Mouse (Mus musculus) layer of hippocampus, adult 9-11 months (tissue): ENCODE measurements around the gene Wdr92.
A peak's percentile ranks its signal among the peaks of the same experiment; 100 is the strongest.

ENCODE experiments used
- DNase-seq: peaks from one replicate; pipeline ENCODE4 v3.0.0; 2022

The Wdr92 gene

GRCm38 (mm10) chr11:17181807-17182206, at the start of gene Wdr92:
Gene Wdr92, plus strand, starts transcription at chr11:17182107.
- DNase-seq: no peak

GRCm38 (mm10) chr11:17135638-17136037, 46.3 kb upstream of the Wdr92 start:
- no peak for DNase-seq

- peak; percentile 28 for DNase-seq
Observed at GRCm38 (mm10) chr11:17138306-17139033, 43.4 kb upstream of the Wdr92 start.

DNA sequence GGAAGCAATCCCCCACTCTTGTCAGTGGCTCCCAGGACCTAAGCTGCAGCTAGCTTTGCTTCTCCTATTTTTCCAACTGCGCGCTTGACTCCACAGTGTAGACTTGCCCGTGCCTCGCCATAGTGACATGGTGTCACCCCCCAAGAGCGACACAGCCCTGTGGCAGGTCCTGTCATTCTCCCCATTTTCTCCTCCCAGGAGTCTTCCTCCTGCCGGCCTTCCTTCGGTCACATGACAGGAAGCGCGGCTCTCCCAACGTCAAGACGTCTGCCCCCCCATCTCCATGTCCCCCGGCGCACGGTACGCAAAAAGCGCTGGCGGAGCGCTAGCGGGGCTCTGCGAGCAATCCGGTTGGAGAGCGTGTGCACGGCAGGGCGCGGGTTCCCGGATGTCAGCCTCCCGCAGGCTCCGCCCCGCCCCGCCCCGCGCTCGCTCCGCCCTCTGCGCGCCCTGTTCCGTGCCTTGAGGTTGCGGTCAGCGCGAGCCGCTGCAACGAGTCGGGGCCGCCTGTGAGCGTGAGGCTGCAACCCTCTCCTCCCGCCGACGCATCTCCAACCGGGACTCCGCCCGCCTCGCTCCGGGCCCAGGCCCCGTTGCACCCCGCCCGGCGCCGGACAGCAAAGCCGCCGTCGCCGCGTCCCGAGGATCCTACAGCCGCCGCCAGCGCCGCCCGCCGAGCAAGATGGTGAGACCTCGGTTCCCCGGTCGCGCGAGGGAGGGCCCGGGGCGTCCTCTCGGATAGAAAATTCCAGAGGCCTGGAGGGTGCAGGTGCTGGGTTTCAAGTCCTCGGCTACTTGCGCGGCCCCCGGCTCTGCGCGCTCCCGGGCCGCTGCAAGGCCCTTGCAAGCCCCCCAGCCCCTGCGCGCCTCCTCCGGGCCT, 22.8 kb upstream of the Wdr92 start, which contains the start of gene Ppp3r1:
Gene Ppp3r1, plus strand, starts transcription at position 406 of the 880 bp plus-strand sequence.
- DNase-seq: peak; percentile 97

DNA sequence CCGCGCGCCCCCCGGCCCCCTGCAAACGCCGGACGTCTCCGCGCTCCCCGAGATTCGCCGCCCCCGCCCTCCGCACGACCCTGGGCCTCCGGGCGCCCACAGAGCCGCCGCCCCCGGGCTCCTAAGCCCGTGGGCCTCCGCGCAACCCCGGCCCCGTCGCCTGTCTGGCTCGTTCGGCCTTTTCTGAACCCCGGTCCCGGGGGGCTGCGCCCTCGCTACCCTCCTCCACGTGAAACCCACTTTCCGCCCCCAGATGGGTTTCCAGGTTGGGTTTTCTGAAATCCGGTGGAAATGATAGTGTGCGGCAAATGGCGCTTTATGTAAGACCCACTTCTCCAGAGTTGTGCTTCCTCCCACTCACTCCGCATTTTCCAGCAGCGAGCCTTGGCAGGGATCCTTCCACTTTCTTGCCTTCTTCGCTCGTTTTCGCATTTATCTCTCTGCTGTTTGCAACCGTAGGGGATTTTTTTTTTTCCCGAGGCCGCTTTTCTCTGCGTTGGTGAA, 22.1 kb upstream of the Wdr92 start:
- DNase-seq: peak; percentile 62

DNA sequence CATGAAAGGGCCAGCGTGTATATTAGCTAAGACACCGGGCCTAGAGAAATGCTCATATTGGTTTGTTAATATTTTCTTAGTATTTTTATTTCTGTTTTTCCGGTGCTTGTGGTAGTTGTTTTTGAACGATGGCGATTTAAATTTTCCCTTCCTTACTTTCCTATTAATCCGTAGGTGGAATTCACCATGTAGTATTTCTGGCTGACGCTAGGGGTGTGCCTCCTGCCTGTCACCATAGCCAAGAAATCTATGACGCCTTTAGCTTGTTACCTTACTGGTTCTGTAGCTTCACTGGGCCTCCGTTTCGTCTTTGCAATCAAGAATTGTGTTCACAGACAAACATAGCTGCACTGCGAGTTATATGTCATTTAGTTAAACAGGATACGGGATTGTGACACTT, 21.7 kb upstream of the Wdr92 start:
- peak; percentile 67 for DNase-seq

DNA sequence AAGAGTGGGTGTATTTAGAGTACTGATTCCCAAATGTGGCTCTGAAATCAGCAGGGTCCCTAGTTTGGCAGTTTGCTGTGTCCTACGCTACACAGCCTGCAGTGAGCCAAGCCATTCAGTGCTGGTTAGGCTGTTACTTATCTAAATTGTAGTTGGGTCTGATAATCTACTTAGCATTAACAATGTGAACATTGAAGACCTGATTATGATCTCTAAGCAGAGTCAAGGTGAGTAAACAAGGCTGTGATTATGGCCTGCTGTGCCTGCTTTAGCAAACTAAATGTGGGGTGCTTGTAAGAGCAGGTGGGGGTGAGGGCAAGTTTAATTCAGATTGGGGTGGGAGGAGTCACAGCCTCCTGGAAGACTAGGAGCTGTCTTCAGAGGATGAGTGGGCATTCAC, 18.0 kb upstream of the Wdr92 start:
- DNase-seq: no peak

- DNase-seq: no peak
Observed at GRCm38 (mm10) chr11:17166627-17167026, 15.3 kb upstream of the Wdr92 start.

GRCm38 (mm10) chr11:17169262-17169661, 12.6 kb upstream of the Wdr92 start:
- DNase-seq: no peak

GRCm38 (mm10) chr11:17170938-17171729, 10.8 kb upstream of the Wdr92 start:
- DNase-seq: no peak

DNA sequence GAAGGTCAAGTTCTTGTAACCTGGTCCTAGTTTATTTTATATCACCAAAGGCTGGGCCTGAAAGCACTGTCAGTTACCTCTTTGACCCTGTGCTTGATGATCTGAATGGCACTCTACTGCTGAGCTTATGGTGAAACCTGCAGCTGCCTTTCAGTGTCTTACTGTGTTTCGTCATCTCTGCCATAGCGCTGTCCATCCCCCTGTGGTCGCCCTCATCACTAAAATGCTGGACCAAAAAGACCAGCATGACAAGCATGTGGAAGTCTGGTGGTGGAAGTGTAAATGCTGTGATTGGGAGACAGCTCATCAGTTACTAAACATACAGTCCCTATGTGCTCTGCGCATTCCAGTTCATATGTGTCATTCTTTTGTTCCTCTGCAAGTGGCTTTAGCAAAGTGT, 9.6 kb upstream of the Wdr92 start:
- no peak for DNase-seq

DNA sequence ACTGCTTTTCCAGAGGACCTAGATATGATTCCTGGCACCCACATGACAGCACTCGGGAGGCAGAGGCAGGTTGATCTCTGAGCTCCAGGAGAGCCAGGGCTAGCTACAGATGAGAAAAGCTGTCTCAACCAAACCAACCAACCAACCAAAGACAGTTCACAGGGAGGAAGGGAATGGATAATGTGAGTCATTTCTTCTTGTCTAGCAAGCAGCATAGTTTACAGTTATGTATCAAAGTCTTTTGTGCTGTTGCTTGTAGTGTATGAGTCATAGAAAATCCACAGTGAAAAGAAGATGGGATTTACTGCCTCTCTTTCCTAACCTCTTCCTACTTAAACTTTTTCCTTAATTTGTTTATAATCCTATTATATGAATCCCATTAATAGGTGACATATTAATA, 5.3 kb upstream of the Wdr92 start:
- DNase-seq: no peak

DNA sequence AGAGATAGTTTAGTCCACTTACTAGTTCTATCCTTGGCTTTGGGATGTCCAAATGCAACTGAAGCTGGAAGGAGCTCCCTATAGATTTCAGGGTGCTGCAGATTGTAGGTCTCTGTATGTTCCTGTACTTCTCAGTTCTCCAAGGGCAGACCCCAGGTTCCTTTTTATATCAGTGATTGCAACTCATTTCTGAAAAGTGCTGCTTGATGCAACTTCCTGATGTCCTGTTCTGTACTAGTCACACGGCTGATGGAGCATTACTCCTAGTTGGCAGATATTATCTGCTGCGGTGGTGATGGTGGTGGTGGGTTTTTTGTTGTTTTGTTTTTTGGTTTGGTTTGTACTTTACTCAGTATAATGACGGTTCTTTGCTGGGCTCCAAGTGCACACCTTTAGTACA, 1.2 kb upstream of the Wdr92 start:
- no peak for DNase-seq

GRCm38 (mm10) chr11:17183165-17183564, 1.3 kb downstream of the Wdr92 start:
- DNase-seq: no peak

DNA sequence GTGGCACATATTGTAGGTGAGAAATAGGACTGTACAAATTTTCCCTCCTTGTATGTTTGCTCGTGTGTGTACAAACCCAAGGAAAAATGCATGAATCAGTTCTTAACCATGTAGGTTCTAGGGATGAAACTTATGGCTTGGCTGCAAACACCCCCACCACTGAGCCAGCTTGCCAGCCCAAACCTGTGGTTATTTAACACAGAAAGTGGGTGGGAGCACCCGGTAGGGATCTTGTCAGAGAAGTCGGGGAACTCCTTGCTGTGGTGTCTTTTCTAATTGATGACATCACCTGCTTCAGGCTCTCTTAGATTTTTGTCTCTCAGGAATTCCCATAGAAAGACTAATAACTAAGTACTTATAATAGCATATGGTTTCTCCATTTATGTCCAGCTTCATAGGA, 5.7 kb downstream of the Wdr92 start:
- DNase-seq: no peak

DNA sequence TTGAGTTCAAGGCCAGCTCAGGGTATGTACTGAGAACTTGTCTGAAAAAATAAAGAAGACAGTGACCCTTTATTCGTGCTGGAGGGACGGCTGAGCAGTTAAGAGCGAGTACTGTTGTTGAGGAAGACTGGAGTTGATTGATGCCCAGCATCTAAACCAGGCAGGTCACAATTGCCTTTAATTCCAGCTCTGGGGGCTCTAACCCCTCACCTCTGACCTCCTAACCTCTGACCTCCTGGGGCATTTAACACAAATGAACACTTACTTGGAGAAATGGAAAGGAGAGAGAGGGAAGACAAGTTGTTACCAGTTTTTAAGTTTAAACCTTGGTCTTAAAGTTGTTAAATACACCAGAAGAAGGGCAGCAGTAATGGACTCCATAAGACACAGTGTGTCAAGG, 6.9 kb downstream of the Wdr92 start:
- DNase-seq: no peak

DNA sequence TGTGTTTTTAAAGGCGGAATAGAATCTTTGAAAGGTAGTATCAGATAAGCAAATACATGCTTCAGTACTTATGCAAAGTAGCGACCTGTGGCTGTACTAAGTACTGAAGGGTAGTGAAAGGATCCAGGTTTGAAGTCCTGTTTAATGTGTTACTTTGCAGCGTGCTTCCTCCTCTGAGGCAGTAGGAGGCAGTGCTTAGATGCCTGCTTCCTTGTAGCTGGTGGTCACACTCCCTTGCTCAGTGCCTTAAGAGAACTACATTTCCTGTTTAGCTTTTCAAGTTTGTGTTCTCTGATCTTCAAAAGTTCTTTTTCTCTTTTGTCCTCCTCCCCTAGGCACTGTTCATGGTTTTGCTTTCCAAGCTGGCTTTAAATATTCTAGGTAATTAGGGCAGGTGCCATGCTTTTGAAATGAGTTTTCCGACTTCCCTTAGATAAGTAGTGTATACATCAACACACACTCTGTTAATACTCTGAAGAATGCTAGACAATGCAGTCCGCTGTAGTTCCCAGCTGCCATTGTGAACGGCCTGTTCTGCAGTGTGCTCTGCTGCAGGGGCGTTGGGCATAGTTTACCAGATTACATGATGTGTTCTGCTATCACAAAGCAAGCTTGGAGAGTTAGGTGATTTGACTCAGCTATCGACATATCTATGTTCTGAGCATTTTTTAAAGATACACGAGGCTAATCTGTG, 10.4 kb downstream of the Wdr92 start:
- DNase-seq: peak; percentile 27

DNA sequence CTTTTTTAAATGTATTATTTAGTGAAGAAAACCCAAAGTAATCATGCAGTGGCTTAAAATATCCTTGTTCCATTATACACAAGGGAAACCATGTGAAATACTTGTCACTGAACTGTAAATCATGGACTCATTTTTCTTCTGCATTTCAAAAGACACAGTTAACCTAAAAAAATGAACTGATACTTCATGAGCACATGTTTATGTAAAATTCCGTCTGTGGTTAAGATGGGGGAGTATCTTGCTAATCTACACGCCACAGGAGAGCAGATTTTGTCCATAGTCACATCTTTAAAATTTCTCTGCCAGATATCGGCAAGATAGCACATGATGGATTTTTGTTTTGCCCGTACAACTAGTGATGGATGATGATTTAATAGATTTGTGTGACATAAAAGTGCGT, 17.3 kb downstream of the Wdr92 start:
- no peak for DNase-seq

GRCm38 (mm10) chr11:17199840-17200501, 18.1 kb downstream of the Wdr92 start:
- no peak for DNase-seq

- no peak for DNase-seq
Observed at GRCm38 (mm10) chr11:17200936-17201335, 19.0 kb downstream of the Wdr92 start.

GRCm38 (mm10) chr11:17202481-17202880, 20.6 kb downstream of the Wdr92 start:
- DNase-seq: no peak
